Mouse (Mus musculus) megakaryocyte, embryonic 14.5 days (primary cell): ENCODE data around the gene Akap1. TPM values are rescaled to one million over a fixed set of nuclear protein-coding genes. Genes with fewer than 3 reads are reported as not detected.

Experiments
- H3K27me3 ChIP-seq: replicated peaks from 2 replicates; pipeline ENCODE3; 2012; ENCODE audit warnings: inconsistent platforms
- H3K36me3 ChIP-seq: replicated peaks from 2 replicates; pipeline ENCODE3; 2012; ENCODE audit warnings: low read length, inconsistent platforms, mixed read lengths
- H3K4me1 ChIP-seq: 2 replicates; pipeline ENCODE4 v1.6.1; 2012; ENCODE audit warnings: inconsistent platforms
- H3K4me3 ChIP-seq: replicated peaks from 2 replicates; pipeline ENCODE3; 2012; ENCODE audit warnings: moderate library complexity, mild to moderate bottlenecking, inconsistent platforms
- H3K9me3 ChIP-seq: 2 replicates; pipeline ENCODE4 v1.6.1; 2012; ENCODE audit warnings: inconsistent platforms
- FLI1 ChIP-seq: IDR thresholded peaks from 2 replicates; pipeline ENCODE4 v1.6.1; 2012; ENCODE audit warnings: low read length, inconsistent platforms, mixed read lengths
- GATA1 ChIP-seq: IDR thresholded peaks from 3 replicates; pipeline ENCODE4 v1.6.1; 2012; ENCODE audit warnings: mixed read lengths, low read length, inconsistent platforms, borderline replicate concordance
- polyA plus RNA-seq: library from polyadenylated mRNA; stranded (reverse); fragments of >175 nt; gene quantifications from 2 replicates; pipeline ENCODE4 v1.2.3, GENCODE M21; 2012; ENCODE audit warnings: low replicate concordance; ENCODE audit not compliant: insufficient read depth

Gene Akap1
- polyA plus RNA-seq, 1 experiment, result 3.9 TPM

- Histone ChIP-seq H3K4me3 (no peak overlapping the region), H3K27me3 (no peaks in the 10 kb centered on the region), H3K4me1 (peaks cover 40% of the 10 kb centered on the region), H3K9me3 (no peaks in the 10 kb centered on the region), H3K36me3 (peaks cover 66% of the 10 kb centered on the region)
- no peak for TF ChIP-seq FLI1
- no peak for TF ChIP-seq GATA1
These were observed 20.0 kb downstream of the Akap1 start for GRCm38 (mm10) chr11:88844384-88844783.

- Histone ChIP-seq H3K4me3 (no peak overlapping the region), H3K36me3 (peaks cover 76% of the 10 kb centered on the region), H3K4me1 (peaks cover 29% of the 10 kb centered on the region), H3K27me3 (no peaks in the 10 kb centered on the region), H3K9me3 (no peaks in the 10 kb centered on the region)
- no peak for TF ChIP-seq FLI1
- no peak for TF ChIP-seq GATA1
These were observed 21.1 kb downstream of the Akap1 start for GRCm38 (mm10) chr11:88843305-88843704.

- Histone ChIP-seq H3K9me3 (no peaks in the 10 kb centered on the region), H3K4me3 (no peak overlapping the region), H3K4me1 (peaks cover 21% of the 10 kb centered on the region), H3K27me3 (no peaks in the 10 kb centered on the region), H3K36me3 (peaks cover 85% of the 10 kb centered on the region)
- TF ChIP-seq GATA1, result no peak
- no peak for TF ChIP-seq FLI1
These were observed 21.9 kb downstream of the Akap1 start for GRCm38 (mm10) chr11:88842315-88842975.

GRCm38 (mm10) chr11:88841406-88841805, 23.0 kb downstream of the Akap1 start:
- Histone ChIP-seq H3K9me3 (no peaks in the 10 kb centered on the region), H3K4me1 (peaks cover 19% of the 10 kb centered on the region), H3K4me3 (peak overlapping the region; percentile 2), H3K36me3 (peaks cover 92% of the 10 kb centered on the region), H3K27me3 (no peaks in the 10 kb centered on the region)
- TF ChIP-seq FLI1 (no peak), GATA1 (no peak)

- Histone ChIP-seq H3K4me3 (no peak overlapping the region), H3K4me1 (peaks cover 19% of the 10 kb centered on the region), H3K9me3 (no peaks in the 10 kb centered on the region), H3K27me3 (no peaks in the 10 kb centered on the region), H3K36me3 (peaks cover 92% of the 10 kb centered on the region)
- no peak for TF ChIP-seq GATA1
- TF ChIP-seq FLI1, result no peak
These were observed 23.5 kb downstream of the Akap1 start for GRCm38 (mm10) chr11:88840724-88841350.

- H3K27me3 ChIP-seq, result no peaks in the 10 kb centered on the region
- peaks cover 91% of the 10 kb centered on the region for H3K36me3 ChIP-seq
- no peaks in the 10 kb centered on the region for H3K9me3 ChIP-seq
- TF ChIP-seq GATA1, result no peak
- no peak for TF ChIP-seq FLI1
- H3K4me3 ChIP-seq, result no peak overlapping the region
- peaks cover 19% of the 10 kb centered on the region for H3K4me1 ChIP-seq
These were observed 24.1 kb downstream of the Akap1 start for GRCm38 (mm10) chr11:88840292-88840691.

- Histone ChIP-seq H3K9me3 (no peaks in the 10 kb centered on the region), H3K4me1 (peaks cover 19% of the 10 kb centered on the region), H3K27me3 (no peaks in the 10 kb centered on the region), H3K4me3 (no peak overlapping the region), H3K36me3 (peaks cover 91% of the 10 kb centered on the region)
- TF ChIP-seq GATA1 (no peak), FLI1 (no peak)
These were observed 25.0 kb downstream of the Akap1 start for GRCm38 (mm10) chr11:88839379-88839778.

GRCm38 (mm10) chr11:88838630-88839029, 25.8 kb downstream of the Akap1 start:
- Histone ChIP-seq H3K4me1 (peaks cover 23% of the 10 kb centered on the region), H3K9me3 (no peaks in the 10 kb centered on the region), H3K4me3 (no peak overlapping the region), H3K36me3 (peaks cover 91% of the 10 kb centered on the region), H3K27me3 (no peaks in the 10 kb centered on the region)
- no peak for TF ChIP-seq GATA1
- no peak for TF ChIP-seq FLI1

- TF ChIP-seq GATA1 (no peak), FLI1 (no peak)
- Histone ChIP-seq H3K4me3 (no peak overlapping the region), H3K27me3 (no peaks in the 10 kb centered on the region), H3K36me3 (peaks cover 85% of the 10 kb centered on the region), H3K4me1 (peaks cover 8% of the 10 kb centered on the region), H3K9me3 (no peaks in the 10 kb centered on the region)
These were observed 29.8 kb downstream of the Akap1 start for GRCm38 (mm10) chr11:88834606-88835005.

- Histone ChIP-seq H3K4me1 (peaks cover 8% of the 10 kb centered on the region), H3K36me3 (peaks cover 81% of the 10 kb centered on the region), H3K27me3 (no peaks in the 10 kb centered on the region), H3K4me3 (peak overlapping the region; percentile 5), H3K9me3 (no peaks in the 10 kb centered on the region)
- TF ChIP-seq FLI1 (no peak), GATA1 (no peak)
These were observed 30.3 kb downstream of the Akap1 start for GRCm38 (mm10) chr11:88834134-88834533.

GRCm38 (mm10) chr11:88833099-88833498, 31.3 kb downstream of the Akap1 start:
- H3K4me1 ChIP-seq, result peaks cover 8% of the 10 kb centered on the region
- TF ChIP-seq FLI1 (no peak), GATA1 (no peak)
- H3K36me3 ChIP-seq, result peaks cover 70% of the 10 kb centered on the region
- no peaks in the 10 kb centered on the region for H3K9me3 ChIP-seq
- H3K27me3 ChIP-seq, result no peaks in the 10 kb centered on the region
- H3K4me3 ChIP-seq, result no peak overlapping the region
